Mouse (Mus musculus) kidney, adult 9 months (tissue): ENCODE measurements around the gene Morf4l2.
"Not testable (repeated sequence)": the region's sequence is repeated elsewhere in the genome, so short reads cannot be mapped to it uniquely, and the experiment has no call there.

ENCODE experiments used
- DNase-seq: peaks from one replicate; pipeline ENCODE4 v3.0.0; 2022

Morf4l2 gene

DNA sequence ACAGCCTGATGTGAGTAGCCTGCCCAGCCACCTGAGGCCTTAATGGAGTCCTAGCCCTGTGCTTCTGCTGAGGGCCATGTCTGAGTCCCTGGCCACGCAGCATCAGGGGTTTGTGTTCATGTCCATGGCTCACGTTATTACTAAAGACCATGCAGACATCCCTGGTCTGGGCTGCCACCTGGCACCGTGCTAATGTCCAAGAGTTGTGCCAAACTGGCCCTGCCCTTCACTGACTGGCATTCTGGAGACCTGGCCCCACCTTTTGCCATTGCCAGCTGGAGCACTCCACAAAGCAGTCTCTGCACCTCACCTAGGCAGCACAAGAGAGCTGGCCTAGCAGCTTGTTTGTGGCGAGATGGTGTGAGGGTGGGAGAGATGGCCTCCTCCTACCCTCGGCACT lies 50.3 kb downstream of the Morf4l2 start:
- DNase-seq: no peak

DNA sequence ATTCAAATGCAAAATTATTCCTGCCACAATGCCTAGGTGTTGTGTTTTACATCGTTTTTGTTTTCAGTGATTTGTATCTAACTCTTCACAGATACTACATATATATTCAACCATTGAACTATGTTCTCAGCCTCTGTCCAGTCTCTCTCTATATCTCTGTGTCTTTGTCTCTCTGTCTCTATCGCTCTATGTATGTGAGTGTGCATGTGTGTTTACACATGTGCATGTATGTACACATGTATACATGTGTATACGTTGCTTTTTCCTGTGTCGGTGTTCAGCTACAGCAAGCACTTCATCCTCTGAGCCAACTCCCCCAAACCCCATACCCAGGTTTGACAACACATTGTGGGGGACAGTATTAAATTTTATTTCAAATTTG lies 51.2 kb downstream of the Morf4l2 start:
- no peak for DNase-seq

DNA sequence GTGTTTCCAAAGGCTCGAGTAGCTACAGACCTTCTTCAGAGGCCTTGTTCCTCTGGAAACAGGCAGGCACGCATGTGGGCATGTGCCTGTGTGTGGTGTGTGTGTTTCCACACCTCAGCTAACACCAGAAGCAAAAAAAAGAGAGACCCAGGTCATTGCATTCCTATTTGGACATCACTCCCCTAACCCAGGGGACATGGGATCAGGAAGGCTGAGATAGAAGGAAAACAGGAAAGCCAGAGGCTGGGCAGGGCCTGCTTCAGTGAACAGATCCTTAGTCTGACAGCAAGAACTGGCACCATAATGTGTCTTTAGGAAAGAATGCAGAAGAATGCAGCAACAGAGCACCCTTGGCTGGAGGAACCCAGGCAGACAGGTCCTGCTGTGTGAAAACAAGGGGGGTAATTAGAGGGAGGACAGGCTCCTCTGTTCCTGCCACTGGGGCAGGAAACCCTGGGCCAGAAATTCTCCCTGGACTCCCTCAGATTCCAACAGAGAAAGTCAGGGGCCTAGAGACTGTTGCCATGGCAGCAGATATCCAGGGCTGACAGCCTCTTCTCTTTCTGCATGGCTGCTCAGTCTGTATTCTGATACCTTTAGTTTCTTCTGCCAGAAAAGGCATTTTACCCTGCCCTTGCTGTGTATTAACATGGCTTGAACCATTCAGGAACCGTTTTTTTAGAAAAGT lies 51.7 kb downstream of the Morf4l2 start:
- not testable (repeated sequence) for DNase-seq
